ENCODE assay signal across 31 mouse cellular contexts in the genomic region with DNA sequence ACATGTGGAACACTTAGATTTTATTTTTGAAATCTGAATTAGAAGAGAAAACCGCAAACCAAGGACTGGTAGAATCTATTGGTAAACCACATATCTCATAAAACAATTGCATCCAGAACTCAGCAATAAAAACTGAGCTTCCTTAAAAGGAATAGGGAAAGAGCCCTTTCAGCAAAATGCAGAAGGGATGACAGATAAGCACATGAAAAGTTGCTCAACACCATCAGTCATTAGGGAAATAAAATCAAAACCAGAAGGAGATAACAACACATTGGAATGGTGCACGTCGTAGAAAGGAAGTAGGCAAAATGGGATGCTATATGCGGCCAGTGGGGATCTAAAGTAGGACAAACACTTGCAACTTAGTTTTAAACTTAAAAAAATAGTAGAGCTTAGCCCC.
DNase-seq lines count a peak whose midpoint lies in the region; ATAC-seq and TF ChIP-seq lines count a peak whose summit lies in the region.
"Had no signal": no experiment of that assay in that cellular context is flagged by ENCODE, and none has a peak within 500 bp of the region (broad histone marks: within the 10 kb centered on the region; RNA-seq: fewer than 3 reads in every experiment).

No protein-coding gene starts in this region.

- H3K27ac ChIP-seq in heart, embryonic 11.5 days (ENCODE audit: low read depth, low read length), result no peak overlapping the region
- peak overlapping the region; percentile 85 for H3K27ac ChIP-seq in macrophage
- H3K27ac ChIP-seq in left cerebral cortex, adult 2 months, result no peak overlapping the region
- H3K27ac ChIP-seq: embryonic facial prominence, embryonic 12.5 days; forebrain, embryonic 10.5 days; gastrocnemius, adult 2 months; heart, embryonic 13.5 days; hindbrain, embryonic 15.5 days; liver, embryonic 15.5 days; lung, embryonic 15.5 days; midbrain, embryonic 10.5 days; midbrain, embryonic 15.5 days had no signal

- 74% methylated on average over 4 of the region's 4 CpGs for WGBS in heart, embryonic 11.5 days (ENCODE audit: insufficient replicate concordance)
- 24% methylated on average over 4 of the region's 4 CpGs for WGBS in macrophage (ENCODE audit: missing documents)

- H3K4me3 ChIP-seq in heart, embryonic 11.5 days (ENCODE audit: low read depth, low read length), result no peak overlapping the region
- H3K4me3 ChIP-seq in macrophage (ENCODE audit: inconsistent target), result no peak overlapping the region
- no peak overlapping the region for H3K4me3 ChIP-seq in left cerebral cortex, adult 2 months
- H3K4me3 ChIP-seq: embryonic facial prominence, embryonic 12.5 days; forebrain, embryonic 10.5 days; gastrocnemius, adult 2 months; heart, embryonic 13.5 days; hindbrain, embryonic 15.5 days; liver, embryonic 15.5 days; lung, embryonic 15.5 days; midbrain, embryonic 10.5 days; midbrain, embryonic 15.5 days had no signal

- H3K4me1 ChIP-seq in heart, embryonic 11.5 days (ENCODE audit: control insufficient read depth, insufficient read depth, low read length), result 0 out of 2 replicates have a peak, but pooled peaks cover 4% of the 10 kb centered on the region
- H3K4me1 ChIP-seq: liver, embryonic 15.5 days; lung, embryonic 15.5 days had no signal

- no peaks in the 10 kb centered on the region for H3K27me3 ChIP-seq in heart, embryonic 11.5 days (ENCODE audit: control insufficient read depth, insufficient read depth, low read length)
- H3K27me3 ChIP-seq: CH12.LX; embryonic facial prominence, embryonic 12.5 days; heart, embryonic 13.5 days; hindbrain, embryonic 15.5 days; liver, embryonic 15.5 days; lung, embryonic 15.5 days; midbrain, embryonic 15.5 days had no signal

- no peaks in the 10 kb centered on the region for H3K79me2 ChIP-seq in macrophage (ENCODE audit: inconsistent target)

- DNase-seq in heart, adult 9 months (ENCODE audit: low spot score in 2 of 2), result peak; percentile 5 to 12
- peak; percentile 82 for DNase-seq in 416B (ENCODE audit: low read depth)
- no peak for DNase-seq in lung, postnatal 10 days
- no peak for DNase-seq in left cerebral cortex, adult 2 months (ENCODE audit: extremely low spot score in 1 of 2, low spot score in 2 of 2)
- DNase-seq in cerebellum, postnatal 36 days, result no peak
- DNase-seq: adrenal gland, postnatal 10 days; B cell, adult 2 months; cerebellum, adult 8-10 months; cerebellum, postnatal 25 days; embryo, embryonic 11 days; gastrocnemius, adult 2 months; gastrocnemius, postnatal 36 days; heart, postnatal 10 days; kidney, postnatal 25 days; left cerebral cortex, postnatal 4 days; right cerebral cortex, postnatal 4 days; thymus, postnatal 4 days had no signal

- H3K9me3 ChIP-seq in heart, embryonic 11.5 days (replicated peaks; ENCODE audit: control insufficient read depth, low read length), result no peaks in the 10 kb centered on the region
- H3K9me3 ChIP-seq: embryonic facial prominence, embryonic 12.5 days; forebrain, embryonic 10.5 days; heart, embryonic 13.5 days; hindbrain, embryonic 15.5 days; liver, embryonic 15.5 days; lung, embryonic 15.5 days; midbrain, embryonic 10.5 days; midbrain, embryonic 15.5 days had no signal

- H3K36me3 ChIP-seq in heart, embryonic 11.5 days (ENCODE audit: control insufficient read depth, insufficient read depth, low read length), result no peaks in the 10 kb centered on the region
- no peaks in the 10 kb centered on the region for H3K36me3 ChIP-seq in macrophage (ENCODE audit: inconsistent target)
- H3K36me3 ChIP-seq: embryonic facial prominence, embryonic 12.5 days; forebrain, embryonic 10.5 days; heart, embryonic 13.5 days; hindbrain, embryonic 15.5 days; liver, embryonic 15.5 days; lung, embryonic 15.5 days; midbrain, embryonic 10.5 days; midbrain, embryonic 15.5 days had no signal

- no peak overlapping the region for H3K4me2 ChIP-seq in heart, embryonic 11.5 days
- H3K4me2 ChIP-seq: embryonic facial prominence, embryonic 12.5 days; heart, embryonic 13.5 days; hindbrain, embryonic 15.5 days; liver, embryonic 15.5 days; lung, embryonic 15.5 days; midbrain, embryonic 15.5 days had no signal

- no peak for ATAC-seq in heart, embryonic 11.5 days (replicated peaks; ENCODE audit: insufficient number of reproducible peaks, low FRiP score, low TSS enrichment)
- peak; percentile 45; the same call in 1 of the 2 replicates for ATAC-seq in common myeloid progenitor, adult 5-6 weeks (replicated peaks; ENCODE audit: low read depth, poor library complexity, severe bottlenecking)
- ATAC-seq: forebrain, embryonic 16.5 days; midbrain, embryonic 15.5 days; Patski had no signal

- TF ChIP-seq CTCF in left cerebral cortex, adult 2 months (IDR thresholded peaks at IDR 0.05), result no peak

- intact Hi-C loops in left cerebral cortex, adult 2 months (cut with DNase I), result no loop called here

- H3K9ac ChIP-seq in heart, embryonic 11.5 days (ENCODE audit: low read depth, low read length), result no peak overlapping the region
- H3K9ac ChIP-seq: embryonic facial prominence, embryonic 12.5 days; heart, embryonic 13.5 days; hindbrain, embryonic 15.5 days; liver, embryonic 15.5 days; lung, embryonic 15.5 days; midbrain, embryonic 15.5 days had no signal

Comparison
In these comparisons a context has a peak if more than half of its experiments do, and no peak if none do; other contexts are left out.
1. DNase-seq: peak in heart, adult 9 months (2 of 2) and 416B (single experiment); none in lung, postnatal 10 days (single experiment), left cerebral cortex, adult 2 months (0 of 2) and cerebellum, postnatal 36 days (0 of 2).